Mouse (Mus musculus) thymus, postnatal 25 days (tissue): ENCODE data around the gene Frmd4a.

Experiments used
- DNase-seq: peaks from one replicate; pipeline ENCODE4 v3.0.0; 2022

Frmd4a gene

DNA sequence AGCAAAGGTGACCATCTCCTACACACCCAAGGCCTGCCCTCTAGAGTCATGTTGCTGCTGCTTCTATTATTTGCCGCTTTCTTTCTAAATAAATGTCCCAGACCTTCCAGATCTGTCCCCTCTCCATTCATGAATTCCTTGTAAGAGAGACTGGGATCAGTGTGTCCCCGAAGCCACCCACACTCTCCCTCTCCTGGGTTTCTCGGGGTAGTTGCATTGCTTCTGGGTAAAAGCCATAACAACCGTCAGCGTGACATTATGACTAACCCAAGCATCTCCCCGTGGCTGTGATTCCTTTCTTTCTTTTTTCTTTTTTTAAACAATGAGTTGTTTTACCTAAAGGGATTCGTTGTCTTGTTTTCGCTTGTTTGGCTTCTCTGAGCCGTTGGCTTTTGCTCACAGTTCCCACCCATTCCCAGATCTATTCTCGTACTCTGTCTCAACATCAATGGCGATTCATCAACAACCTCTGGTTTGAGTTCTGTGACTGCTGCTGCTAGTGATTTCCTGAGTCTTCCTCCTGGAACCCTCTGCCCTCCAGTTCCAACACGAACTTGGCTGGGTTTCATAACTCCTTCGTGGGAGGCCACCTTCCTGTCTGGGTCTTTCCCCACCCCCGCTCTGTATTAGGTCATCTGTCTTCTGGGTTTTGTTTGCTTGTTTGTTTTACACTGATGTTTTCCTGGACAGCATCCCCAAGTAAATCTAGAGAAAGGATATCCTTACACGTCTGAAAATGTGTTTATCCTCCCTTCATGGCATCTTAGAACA lies 483.9 kb downstream of the Frmd4a start:
- no peak for DNase-seq

GRCm38 (mm10) chr2:4504413-4504812 lies 486.9 kb downstream of the Frmd4a start:
- no peak for DNase-seq

DNA sequence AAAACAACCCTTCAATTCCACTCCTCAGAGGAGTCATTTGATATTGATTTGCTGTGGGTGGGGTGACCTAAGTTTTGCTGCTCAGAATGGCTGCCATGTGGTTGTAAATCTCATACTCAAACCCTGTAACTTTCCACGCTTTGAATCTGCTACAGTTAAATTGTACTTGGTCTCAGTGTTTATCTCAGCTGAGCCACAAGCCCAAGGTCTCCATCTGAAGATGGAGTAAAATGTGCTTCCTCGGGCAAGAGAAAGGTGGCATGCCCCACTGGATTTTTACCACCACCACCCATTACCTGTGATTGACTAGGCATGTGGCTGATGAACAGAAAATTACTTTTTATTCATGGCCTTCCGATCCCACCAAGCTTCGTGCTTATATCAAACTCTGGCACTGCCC lies 488.2 kb downstream of the Frmd4a start:
- DNase-seq = no peak

- DNase-seq = no peak
Observed at GRCm38 (mm10) chr2:4506659-4507058, 489.1 kb downstream of the Frmd4a start.

- DNase-seq = no peak
Observed at GRCm38 (mm10) chr2:4507887-4508615, 490.5 kb downstream of the Frmd4a start.

DNA sequence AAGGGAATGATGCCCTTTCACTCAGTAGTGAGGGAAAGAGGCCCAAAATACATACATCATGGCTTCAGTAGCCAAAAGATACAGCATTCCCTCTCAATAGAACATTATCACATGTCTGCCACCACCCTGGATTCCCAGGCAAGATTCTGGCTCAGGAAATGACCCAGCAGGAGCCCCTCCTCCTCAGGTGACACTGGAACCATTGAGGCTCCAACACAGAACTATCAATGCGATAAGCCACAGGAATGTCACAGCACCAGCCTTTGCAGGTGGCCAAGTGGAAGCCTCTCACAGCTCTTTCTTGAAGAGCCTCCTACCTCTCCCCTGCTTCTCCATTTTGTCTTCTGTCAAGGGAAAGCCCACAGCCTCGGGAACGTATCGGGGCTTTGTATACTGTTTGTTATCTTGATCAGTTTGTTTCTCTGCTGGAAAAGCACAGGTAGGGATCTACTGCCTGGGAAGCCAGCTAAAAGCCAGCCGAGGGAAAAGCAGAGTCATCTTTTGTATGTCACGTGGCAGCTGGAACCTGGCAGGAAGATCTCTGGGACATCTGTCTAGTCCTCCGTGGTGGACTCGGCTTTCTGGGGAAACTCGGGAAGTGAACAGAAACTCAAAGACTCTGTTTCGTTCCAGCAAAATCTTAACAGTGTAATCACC lies 491.6 kb downstream of the Frmd4a start:
- no peak for DNase-seq

- DNase-seq = no peak
Observed at GRCm38 (mm10) chr2:4509739-4510138, 492.2 kb downstream of the Frmd4a start.

GRCm38 (mm10) chr2:4510208-4511079 lies 492.9 kb downstream of the Frmd4a start:
- no peak for DNase-seq

- no peak for DNase-seq
Observed at GRCm38 (mm10) chr2:4511080-4511386, 493.5 kb downstream of the Frmd4a start.

DNA sequence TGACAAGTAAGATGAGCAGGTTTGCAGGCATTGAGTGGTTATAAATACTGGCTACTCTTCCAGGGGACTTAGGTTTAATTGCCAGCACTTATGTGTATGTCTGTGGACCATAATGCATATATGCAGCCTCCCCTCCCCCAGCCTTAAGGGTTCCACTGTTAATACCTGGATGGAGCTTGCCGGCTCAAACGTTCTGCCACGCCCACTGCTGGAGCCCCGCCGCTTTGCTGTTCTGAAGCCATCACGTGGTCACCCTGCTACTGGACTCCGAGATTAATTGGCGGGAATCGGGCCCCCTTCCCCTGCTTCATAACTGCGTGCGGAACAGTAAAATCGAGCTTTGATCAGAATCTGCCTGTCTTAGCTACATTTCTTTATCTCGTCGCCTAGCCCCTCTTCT lies 495.1 kb downstream of the Frmd4a start:
- no peak for DNase-seq

DNA sequence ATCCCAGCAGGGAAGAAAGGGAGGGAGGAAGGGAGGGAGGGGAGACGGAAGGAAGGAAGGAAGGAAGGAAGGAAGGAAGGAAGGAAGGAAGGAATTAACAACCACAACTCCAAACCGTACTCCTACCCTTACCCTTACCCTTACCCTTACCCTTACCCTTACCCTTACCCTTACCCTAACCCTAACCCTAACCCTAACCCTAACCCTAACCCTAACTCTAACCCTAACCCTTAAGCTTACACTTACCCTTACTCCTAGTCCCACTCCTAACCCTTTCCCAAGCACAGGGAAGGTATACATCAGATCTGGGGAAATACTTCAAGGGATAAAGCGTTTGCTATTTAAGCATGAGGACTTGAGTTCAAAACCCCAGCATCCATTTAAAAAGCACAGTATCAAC lies 498.4 kb downstream of the Frmd4a start:
- no peak for DNase-seq

DNA sequence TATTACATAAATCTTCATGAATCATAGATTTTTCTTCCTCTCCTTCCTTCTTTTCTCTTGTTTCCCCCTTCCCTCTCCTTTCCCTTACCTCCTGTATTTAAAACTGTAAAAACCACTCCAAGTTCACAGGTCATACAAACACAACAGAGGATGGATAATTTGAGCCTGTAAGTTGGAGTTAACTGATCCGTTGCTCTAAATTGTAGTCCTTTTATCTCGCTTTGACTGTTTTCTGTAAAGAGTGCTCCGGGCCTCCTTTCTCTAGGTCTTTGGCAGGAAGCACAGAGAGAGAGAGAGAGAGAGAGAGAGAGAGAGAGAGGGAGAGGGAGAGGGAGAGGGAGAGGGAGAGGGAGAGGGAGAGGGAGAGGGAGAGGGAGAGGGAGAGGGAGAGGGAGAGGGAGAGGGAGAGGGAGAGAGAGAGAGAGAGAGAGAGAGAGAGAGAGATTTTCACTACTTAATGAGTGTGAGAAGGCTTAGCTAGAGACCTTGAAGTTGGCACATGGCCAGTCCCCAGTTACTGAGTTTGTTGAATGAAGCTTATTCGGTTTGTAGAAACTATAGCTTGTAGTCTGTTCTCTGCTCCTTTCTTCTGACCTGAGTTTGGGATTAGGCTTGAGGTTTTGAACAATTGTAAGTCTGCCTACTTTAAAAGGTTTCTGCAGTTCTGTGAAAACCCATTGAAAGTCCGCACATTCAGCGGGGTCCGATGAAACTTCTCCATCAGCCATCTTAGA lies 499.5 kb downstream of the Frmd4a start:
- DNase-seq = no peak

DNA sequence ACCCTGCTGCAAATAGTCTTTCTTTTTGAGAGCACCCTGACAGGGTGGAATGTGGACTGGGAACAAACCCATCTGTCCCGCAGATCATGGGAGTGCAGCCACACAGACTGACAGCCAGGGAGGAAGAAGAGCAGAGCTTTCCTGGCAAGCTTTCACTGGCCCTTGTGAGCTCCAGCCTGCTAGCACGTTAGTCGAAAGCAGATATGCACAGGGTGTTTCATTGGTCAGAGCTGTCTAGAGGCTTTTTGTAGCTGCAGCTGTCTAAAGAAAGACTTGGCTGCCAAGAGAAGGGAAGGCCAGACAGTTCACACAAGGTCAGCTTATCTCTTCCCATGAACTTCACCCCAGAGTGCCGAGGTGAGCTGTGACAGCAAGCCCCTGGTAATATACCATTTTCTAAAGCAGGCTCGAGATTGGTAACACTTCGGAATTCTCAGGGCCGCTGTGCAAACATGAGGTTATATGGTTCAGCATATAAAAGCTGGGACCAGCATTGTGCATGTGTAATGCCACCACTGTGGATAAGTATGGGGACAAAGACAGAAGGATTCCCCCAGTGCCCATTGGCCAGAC lies 500.1 kb downstream of the Frmd4a start:
- no peak for DNase-seq

- DNase-seq = no peak
Observed at GRCm38 (mm10) chr2:4518549-4518948, 501.0 kb downstream of the Frmd4a start.

GRCm38 (mm10) chr2:4522769-4523487 lies 505.4 kb downstream of the Frmd4a start:
- DNase-seq = no peak

GRCm38 (mm10) chr2:4527094-4527493 lies 509.6 kb downstream of the Frmd4a start:
- DNase-seq = no peak

- DNase-seq = no peak
Observed at GRCm38 (mm10) chr2:4529254-4529729, 511.8 kb downstream of the Frmd4a start.

DNA sequence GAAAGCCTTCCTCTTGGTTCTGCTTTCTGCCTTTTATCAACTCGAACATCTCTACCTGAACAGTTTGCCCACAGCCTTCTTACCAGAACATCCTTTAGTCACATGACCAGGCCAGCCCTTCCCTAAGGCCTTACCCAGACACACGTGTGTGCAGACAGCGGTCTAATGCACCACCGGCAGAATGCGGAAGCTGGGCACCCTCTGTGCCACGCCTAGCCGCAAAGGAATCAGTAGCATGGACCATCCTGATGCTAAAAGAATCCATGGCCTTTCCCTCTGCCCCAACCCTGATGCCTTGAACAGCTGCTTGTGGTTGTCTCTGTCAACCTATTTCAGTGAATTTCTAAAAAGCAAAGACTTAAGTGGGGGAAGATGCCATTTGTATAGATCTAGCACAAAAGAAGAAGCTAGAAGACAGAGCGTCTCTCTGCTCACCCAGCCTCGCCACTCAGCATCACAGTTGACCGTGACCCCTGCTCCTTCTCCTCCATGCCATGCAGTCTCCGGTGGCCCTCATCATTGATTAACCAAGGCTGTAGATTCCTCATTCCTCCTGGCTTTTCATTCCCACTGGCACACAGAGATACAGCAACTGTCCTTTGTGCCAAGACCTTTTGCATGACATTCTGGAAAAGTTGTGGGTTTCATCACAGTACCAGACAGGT lies 514.1 kb downstream of the Frmd4a start:
- DNase-seq = no peak

- no peak for DNase-seq
Observed at GRCm38 (mm10) chr2:4532198-4532568, 514.7 kb downstream of the Frmd4a start.

GRCm38 (mm10) chr2:4532945-4533344 lies 515.4 kb downstream of the Frmd4a start:
- no peak for DNase-seq
